Mouse (Mus musculus): ENCODE measurements around the gene Fgf11. TPM values are rescaled to one million over a fixed set of nuclear protein-coding genes. Genes with fewer than 3 reads are reported as not detected.

The Fgf11 gene
- total RNA-seq, 2 experiments from 2014 or later, result 20.0 to 21.5 TPM

GRCm38 (mm10) chr11:69763551-69763950 lies 38.1 kb downstream of the Fgf11 start:
- intact Hi-C loops (cut with DNase I), result no loop called here
- no peak for DNase-seq (ENCODE audit: extremely low spot score in 1 of 2, low spot score in 2 of 2)

- DNase-seq (ENCODE audit: extremely low spot score in 1 of 2, low spot score in 2 of 2), result no peak
- intact Hi-C loops (cut with DNase I), result no loop called here
Observed at GRCm38 (mm10) chr11:69761868-69762267, 39.8 kb downstream of the Fgf11 start, which contains the start of gene Slc35g3. Gene Slc35g3 (minus strand): TSS chr11:69761968.

GRCm38 (mm10) chr11:69760901-69761200 lies 40.8 kb downstream of the Fgf11 start:
- DNase-seq (ENCODE audit: extremely low spot score in 1 of 2, low spot score in 2 of 2), result no peak
- intact Hi-C loops (cut with DNase I), result no loop called here

- intact Hi-C loops (cut with DNase I), result no loop called here
- DNase-seq (ENCODE audit: extremely low spot score in 1 of 2, low spot score in 2 of 2), result peak in 1 of 2 experiments; percentile 43
Observed at GRCm38 (mm10) chr11:69760160-69760900, 41.3 kb downstream of the Fgf11 start.

GRCm38 (mm10) chr11:69758971-69759721 lies 42.5 kb downstream of the Fgf11 start:
- peak; percentile 87 to 91 for DNase-seq (ENCODE audit: extremely low spot score in 1 of 2, low spot score in 2 of 2)
- intact Hi-C loops (cut with DNase I), result loop anchor here (2.0 to 5.0 kb wide), 2 partner anchors 44 to 78 kb away; partner anchors contain the start of genes Nlgn2 and Tmem256

- intact Hi-C loops (cut with DNase I), result loop anchor here (2.0 to 5.0 kb wide), 2 partner anchors 44 to 79 kb away; partner anchors contain the start of genes Nlgn2 and Tmem256
Observed at GRCm38 (mm10) chr11:69758478-69758970, 43.1 kb downstream of the Fgf11 start, which contains the start of gene Polr2a. Gene Polr2a (minus strand): TSS chr11:69758637.

GRCm38 (mm10) chr11:69758090-69758456 lies 43.6 kb downstream of the Fgf11 start:
- peak; percentile 95 to 97 for DNase-seq (ENCODE audit: extremely low spot score in 1 of 2, low spot score in 2 of 2)
- intact Hi-C loops (cut with DNase I), result loop anchor here (2.0 to 5.0 kb wide), 2 partner anchors 45 to 79 kb away; partner anchors contain the start of genes Nlgn2 and Tmem256

More at GRCm38 (mm10) chr11:69758478-69758970, 43.1 kb downstream of the Fgf11 start, which contains the start of gene Polr2a:
- DNase-seq (ENCODE audit: extremely low spot score in 1 of 2, low spot score in 2 of 2), result peak; percentile 97 to 98

GRCm38 (mm10) chr11:69757303-69758089 lies 44.2 kb downstream of the Fgf11 start:
- intact Hi-C loops (cut with DNase I), result loop anchor here (2.0 to 5.0 kb wide), 2 partner anchors 45 to 80 kb away; partner anchors contain the start of genes Nlgn2 and Tmem256
- DNase-seq (ENCODE audit: extremely low spot score in 1 of 2, low spot score in 2 of 2), result no peak

GRCm38 (mm10) chr11:69754701-69755100 lies 47.0 kb downstream of the Fgf11 start:
- no peak for DNase-seq (ENCODE audit: extremely low spot score in 1 of 2, low spot score in 2 of 2)
- intact Hi-C loops (cut with DNase I), result loop anchor here (2.0 to 5.0 kb wide), 2 partner anchors 72 to 83 kb away; partner anchors contain the start of genes Nlgn2, Senp3 and Tmem256

- intact Hi-C loops (cut with DNase I), result loop anchor here (2.0 kb wide), 1 partner anchor 71 kb away; the partner anchor contains the start of gene Senp3
- DNase-seq (ENCODE audit: extremely low spot score in 1 of 2, low spot score in 2 of 2), result no peak
Observed at GRCm38 (mm10) chr11:69754233-69754632, 47.4 kb downstream of the Fgf11 start.

- intact Hi-C loops (cut with DNase I), result no loop called here
- no peak for DNase-seq (ENCODE audit: extremely low spot score in 1 of 2, low spot score in 2 of 2)
Observed at GRCm38 (mm10) chr11:69752686-69753085, 49.0 kb downstream of the Fgf11 start.

- intact Hi-C loops (cut with DNase I), result no loop called here
- DNase-seq (ENCODE audit: extremely low spot score in 1 of 2, low spot score in 2 of 2), result no peak
Observed at GRCm38 (mm10) chr11:69751635-69752034, 50.0 kb downstream of the Fgf11 start.

Other genes with a start within 250 kb of the Fgf11 start
- 100 to 1,000 TPM; 147 to 154 TPM for gene Efnb3, start 241.7 kb downstream of the Fgf11 start, total RNA-seq (2021)
- 1 to 10 TPM; 6.3 to 7.6 TPM for gene Wrap53, start 221.6 kb downstream of the Fgf11 start, total RNA-seq (2021)
- gene Trp53, start 221.5 kb downstream of the Fgf11 start, total RNA-seq (2021), result 10 to 100 TPM; 20.5 to 26.1 TPM
- gene Atp1b2, start 195.9 kb downstream of the Fgf11 start, total RNA-seq (2021), result 100 to 1,000 TPM; 395 to 416 TPM
- gene Shbg, start 184.0 kb downstream of the Fgf11 start, total RNA-seq (2021), result not detected
- 10 to 100 TPM; 12.7 to 15.2 TPM for gene Sat2, start 179.8 kb downstream of the Fgf11 start, total RNA-seq (2021)
- 10 to 100 TPM; 92.0 to 99.4 TPM for gene Fxr2, start 168.9 kb downstream of the Fgf11 start, total RNA-seq (2021)
- not detected for gene Sox15, start 146.5 kb downstream of the Fgf11 start, total RNA-seq (2021)
- 10 to 100 TPM; 87.3 to 95.6 TPM for gene Mpdu1, start 139.2 kb downstream of the Fgf11 start, total RNA-seq (2021)
- 10 to 100 TPM; 11.6 to 12.2 TPM for gene Cd68, start 135.7 kb downstream of the Fgf11 start, total RNA-seq (2021)
- 100 to 1,000 TPM; 455 to 466 TPM for gene Eif4a1, start 129.4 kb downstream of the Fgf11 start, total RNA-seq (2021)
- gene Senp3, start 119.8 kb downstream of the Fgf11 start, total RNA-seq (2021), result 100 to 1,000 TPM in 1 of 2 experiments, 10 to 100 TPM in 1; 96.9 to 103 TPM
- gene Tnfsf13, start 116.1 kb downstream of the Fgf11 start, total RNA-seq (2021), result 1 to 10 TPM in 1 of 2 experiments, under 1 TPM in 1; 0.39 to 1.6 TPM
- gene Tnfsf12, start 106.0 kb downstream of the Fgf11 start, total RNA-seq (2021), result 1 to 10 TPM; 7.4 TPM
- gene Tnfsfm13, start 105.8 kb downstream of the Fgf11 start, total RNA-seq (2021), result 1 to 10 TPM in 1 of 2 experiments, under 1 TPM in 1; 0.81 to 1.5 TPM
- 10 to 100 TPM; 52.1 to 52.9 TPM for gene Polr2a, start 43.2 kb downstream of the Fgf11 start, total RNA-seq (2021)
- gene Slc35g3, start 39.9 kb downstream of the Fgf11 start, total RNA-seq (2021), result not detected
- gene Zbtb4, start 35.9 kb downstream of the Fgf11 start, total RNA-seq (2021), result 10 to 100 TPM; 57.1 to 67.6 TPM
- 1 to 10 TPM in 1 of 2 experiments, under 1 TPM in 1; 0.95 to 1.2 TPM for gene Chrnb1, start 5.9 kb downstream of the Fgf11 start, total RNA-seq (2021)
- not detected for gene Tmem102, start 3.8 kb upstream of the Fgf11 start, total RNA-seq (2021)
- gene Gm39566, start 13.4 kb upstream of the Fgf11 start, total RNA-seq (2021), result not detected
- not detected for gene Spem2, start 16.6 kb upstream of the Fgf11 start, total RNA-seq (2021)
- gene Spem1, start 20.3 kb upstream of the Fgf11 start, total RNA-seq (2021), result under 1 TPM; 0.45 to 0.57 TPM
- gene Nlgn2, start 35.9 kb upstream of the Fgf11 start, total RNA-seq (2021), result 100 to 1,000 TPM; 268 to 274 TPM
- 100 to 1,000 TPM; 151 to 159 TPM for gene Tmem256, start 36.7 kb upstream of the Fgf11 start, total RNA-seq (2021)
- 10 to 100 TPM; 28.4 to 32.2 TPM for gene Plscr3, start 44.5 kb upstream of the Fgf11 start, total RNA-seq (2021)
- gene Tnk1, start 56.9 kb upstream of the Fgf11 start, total RNA-seq (2021), result under 1 TPM; 0.11 to 0.14 TPM
- not detected for gene Tmem95, start 76.2 kb upstream of the Fgf11 start, total RNA-seq (2021)
- gene Kctd11, start 79.5 kb upstream of the Fgf11 start, total RNA-seq (2021), result under 1 TPM; 0.57 to 0.62 TPM
- under 1 TPM; 0.15 to 0.26 TPM for gene Acap1, start 93.7 kb upstream of the Fgf11 start, total RNA-seq (2021)
- gene 2810408A11Rik, start 99.1 kb upstream of the Fgf11 start, total RNA-seq (2021), result 1 to 10 TPM; 1.8 TPM
- gene Neurl4, start 99.2 kb upstream of the Fgf11 start, total RNA-seq (2021), result 100 to 1,000 TPM; 126 to 129 TPM
- 10 to 100 TPM; 24.8 to 25.7 TPM for gene Gps2, start 112.0 kb upstream of the Fgf11 start, total RNA-seq (2021)
- 100 to 1,000 TPM; 525 to 535 TPM for gene Eif5a, start 120.1 kb upstream of the Fgf11 start, total RNA-seq (2021)
- 1 to 10 TPM; 9.5 TPM for gene Ybx2, start 133.9 kb upstream of the Fgf11 start, total RNA-seq (2021)
- gene Slc2a4, start 146.3 kb upstream of the Fgf11 start, total RNA-seq (2021), result 1 to 10 TPM; 1.3 to 1.4 TPM
- gene Cldn7, start 162.9 kb upstream of the Fgf11 start, total RNA-seq (2021), result not detected
- 100 to 1,000 TPM; 104 to 118 TPM for gene Ctdnep1, start 179.3 kb upstream of the Fgf11 start, total RNA-seq (2021)
- 100 to 1,000 TPM; 114 to 125 TPM for gene Elp5, start 180.7 kb upstream of the Fgf11 start, total RNA-seq (2021)
- 100 to 1,000 TPM; 252 to 266 TPM for gene Gabarap, start 189.3 kb upstream of the Fgf11 start, total RNA-seq (2021)
- gene Phf23, start 193.9 kb upstream of the Fgf11 start, total RNA-seq (2021), result 10 to 100 TPM; 35.2 to 38.6 TPM
- gene Dvl2, start 198.7 kb upstream of the Fgf11 start, total RNA-seq (2021), result 10 to 100 TPM; 27.5 to 30.3 TPM
- 10 to 100 TPM; 44.8 to 48.0 TPM for gene Acadvl, start 213.6 kb upstream of the Fgf11 start, total RNA-seq (2021)
- gene Dlg4, start 215.1 kb upstream of the Fgf11 start, total RNA-seq (2021), result 100 to 1,000 TPM; 871 to 875 TPM

Data from left cerebral cortex, postnatal 10 days (tissue).